Mouse (Mus musculus): ENCODE measurements around the gene Ier3.

DNA sequence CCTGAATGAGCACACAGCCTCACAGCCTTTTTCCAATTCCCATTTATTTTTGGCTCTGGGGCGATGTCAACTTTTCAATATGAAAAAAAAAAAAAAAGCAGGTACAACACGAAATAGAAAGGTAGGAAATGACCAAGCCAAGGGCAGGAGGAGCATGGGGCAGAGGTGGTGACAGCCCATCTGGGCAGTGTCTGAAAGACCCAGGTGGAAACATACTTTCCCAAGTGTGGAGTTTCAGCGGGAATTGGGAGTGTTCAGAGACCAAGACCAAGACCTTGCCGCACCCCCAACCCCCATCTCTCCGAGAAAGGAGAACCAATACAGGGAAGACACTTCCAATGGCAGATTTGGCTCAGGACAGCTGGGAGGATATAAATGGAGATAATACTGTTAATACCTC, 12.4 kb downstream of the Ier3 start:
- no peak for TF ChIP-seq CTCF (conservative IDR thresholded peaks at IDR 0.05; ENCODE audit: insufficient read depth, insufficient read length, low read depth, low read length)
- no peak for TF ChIP-seq POLR2A (IDR thresholded peaks at IDR 0.05; ENCODE audit: low read depth, low read length)
